Mouse (Mus musculus): ENCODE data around the gene Xpnpep1.

The Xpnpep1 gene

DNA sequence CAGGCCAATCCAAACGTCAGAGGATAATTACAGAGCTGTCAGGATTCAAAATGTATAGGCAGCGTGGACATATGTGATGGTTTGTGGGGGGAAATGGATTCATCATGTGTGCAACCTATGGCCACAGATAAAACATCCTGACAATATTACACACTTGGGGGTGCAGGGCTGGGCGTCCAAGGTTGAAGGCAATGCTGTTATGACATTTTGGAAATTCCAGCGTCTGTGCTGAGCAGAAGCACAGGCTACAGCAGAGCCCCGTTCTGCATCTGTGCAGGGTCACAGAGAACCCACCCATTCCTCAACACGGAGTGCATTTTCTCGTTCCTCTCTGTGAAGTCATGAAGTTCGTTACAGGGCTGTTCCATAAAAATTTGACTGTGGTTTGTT is 25.0 kb upstream of the Xpnpep1 start:
- DNase-seq, result no peak

GRCm38 (mm10) chr19:53064292-53064971 is 24.4 kb upstream of the Xpnpep1 start:
- no peak for DNase-seq

GRCm38 (mm10) chr19:53062046-53062445 is 22.0 kb upstream of the Xpnpep1 start:
- no peak for DNase-seq

- DNase-seq, result no peak
These were observed 19.5 kb upstream of the Xpnpep1 start for GRCm38 (mm10) chr19:53059344-53060111.

GRCm38 (mm10) chr19:53058726-53059334 is 18.8 kb upstream of the Xpnpep1 start:
- DNase-seq, result no peak

DNA sequence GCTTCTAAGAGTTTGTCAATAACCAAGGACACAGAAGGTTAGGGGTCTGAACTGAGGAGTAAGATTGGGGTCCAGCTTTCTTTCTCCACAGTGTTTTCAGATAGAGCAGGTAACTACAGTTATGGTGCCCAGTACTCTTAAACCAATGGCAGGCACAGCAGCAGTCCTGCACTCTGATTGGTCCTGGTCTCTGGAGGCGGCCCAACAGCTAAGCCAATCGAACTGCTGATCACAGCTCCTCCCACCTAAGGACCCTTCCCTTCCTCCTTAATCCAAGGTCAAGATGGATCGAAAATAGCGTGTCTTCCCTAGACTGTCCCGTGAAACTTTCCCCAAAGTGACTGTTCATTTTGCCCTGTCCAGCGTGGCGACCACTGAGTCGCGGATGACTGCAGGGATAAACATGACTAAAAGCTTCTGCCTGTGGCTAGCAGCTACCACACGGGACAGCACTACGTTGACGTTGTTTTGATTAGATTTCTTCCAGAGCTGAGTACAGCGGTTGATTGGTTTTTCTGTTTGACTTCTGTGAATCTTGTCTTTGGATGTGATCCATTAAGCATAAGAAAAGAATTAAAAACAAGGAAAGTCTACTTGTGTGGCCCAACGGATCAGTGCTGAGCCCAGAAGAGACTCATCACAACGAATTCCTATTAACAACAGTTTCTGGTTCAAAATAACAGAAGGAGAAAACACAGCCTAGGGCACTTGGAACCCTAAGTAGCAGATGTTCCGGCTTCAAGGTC is 18.1 kb upstream of the Xpnpep1 start:
- DNase-seq, result no peak

DNA sequence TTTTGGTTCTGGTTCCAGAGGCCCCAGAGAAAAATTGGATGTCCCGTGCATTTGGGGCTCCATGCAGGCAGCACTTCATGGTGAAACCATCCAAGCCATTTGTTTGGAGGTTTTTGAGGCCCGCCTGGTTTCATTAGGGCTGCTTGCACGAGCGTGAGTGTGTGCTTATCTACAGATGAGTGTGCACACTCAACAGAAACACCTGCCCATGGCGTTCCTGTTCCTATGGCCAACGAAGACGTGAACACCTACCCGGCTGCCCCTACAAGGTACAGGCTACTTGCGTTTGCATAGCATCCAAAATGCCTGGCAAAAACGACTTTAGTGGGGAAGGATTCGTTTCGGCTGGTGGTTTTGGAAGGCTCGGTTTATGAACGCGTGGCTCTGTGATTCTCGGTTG is 13.3 kb upstream of the Xpnpep1 start:
- no peak for DNase-seq

GRCm38 (mm10) chr19:53052031-53052670 is 12.1 kb upstream of the Xpnpep1 start:
- DNase-seq, result peak; percentile 52

DNA sequence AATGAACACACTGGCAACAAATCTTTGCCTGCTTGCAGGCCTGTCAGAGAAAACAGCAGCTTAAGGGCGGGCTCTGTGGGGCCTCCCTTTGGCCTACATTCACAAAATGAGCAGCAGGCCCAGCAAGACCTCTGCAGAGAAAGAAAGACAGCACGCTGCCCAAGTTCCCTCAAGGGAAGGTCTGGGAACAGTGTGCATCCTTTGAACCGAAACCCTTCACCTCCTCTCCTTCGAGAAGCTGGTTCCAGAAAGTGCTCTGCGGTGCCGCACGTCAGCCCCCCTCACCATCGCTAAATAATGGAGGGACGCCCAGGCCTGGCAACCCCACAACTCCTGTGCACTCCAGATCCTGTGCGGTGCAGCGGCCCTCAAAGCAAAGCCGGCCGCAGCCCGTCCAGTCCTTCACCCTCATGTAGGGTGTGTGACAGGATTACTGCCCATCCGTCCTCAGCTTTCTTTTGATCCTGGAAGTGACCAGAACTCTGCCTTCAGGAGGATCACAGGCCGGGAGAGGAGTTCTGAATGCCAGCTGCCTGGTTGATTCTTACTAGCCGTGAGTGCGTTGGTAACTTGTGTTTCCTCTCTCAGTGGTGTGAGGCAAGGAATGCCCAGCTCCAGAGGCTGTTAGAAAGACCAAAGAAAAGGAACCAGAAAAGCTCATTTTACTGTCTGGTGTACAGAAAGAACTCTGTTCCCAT is 11.4 kb upstream of the Xpnpep1 start:
- DNase-seq, result no peak

DNA sequence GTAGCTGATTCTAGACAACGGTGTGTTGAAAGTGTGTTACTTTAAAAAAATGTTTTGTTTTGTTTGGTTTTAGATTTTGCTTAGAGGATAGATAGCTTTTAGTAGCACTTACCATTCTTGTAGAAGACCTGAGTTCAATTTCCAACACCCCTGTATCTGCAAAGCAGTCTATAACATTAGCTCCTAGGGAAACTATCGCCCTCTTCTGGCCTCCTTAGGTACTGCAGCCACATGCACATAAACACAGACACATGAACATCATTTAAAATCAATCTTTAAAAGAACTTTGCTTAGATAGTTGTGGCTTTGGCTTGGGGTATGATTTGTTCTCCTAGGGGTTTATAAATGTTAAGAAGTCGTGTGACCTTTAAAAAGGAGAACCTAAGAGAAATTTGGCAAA is 10.1 kb upstream of the Xpnpep1 start:
- DNase-seq, result peak; percentile 45

GRCm38 (mm10) chr19:53047208-53047607 is 7.2 kb upstream of the Xpnpep1 start:
- no peak for DNase-seq

- no peak for DNase-seq
These were observed 3.6 kb upstream of the Xpnpep1 start for GRCm38 (mm10) chr19:53043423-53044125.

DNA sequence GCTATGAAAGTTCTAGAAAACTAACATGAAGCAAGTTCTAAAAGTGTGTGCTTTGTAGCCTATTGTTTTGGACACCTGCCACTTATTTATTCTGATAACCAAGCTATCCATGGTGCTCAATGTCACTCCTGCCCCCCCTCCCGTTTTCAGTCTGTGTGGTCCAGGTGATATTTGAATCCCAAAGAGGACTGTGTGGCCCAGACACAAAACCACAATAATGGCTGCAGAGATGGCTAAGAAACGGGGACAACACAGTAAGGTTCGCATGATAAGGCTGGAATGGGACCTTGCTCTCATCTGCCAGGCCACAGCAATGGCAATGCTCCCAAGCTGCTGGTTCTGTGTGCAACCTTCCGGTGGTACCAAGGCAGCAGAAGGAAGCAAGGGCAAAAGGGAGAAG is 1.6 kb upstream of the Xpnpep1 start:
- no peak for DNase-seq

GRCm38 (mm10) chr19:53041133-53041510 is 1.1 kb upstream of the Xpnpep1 start:
- no peak for DNase-seq

GRCm38 (mm10) chr19:53039090-53039489 is 924 bp downstream of the Xpnpep1 start:
- peak; percentile 43 for DNase-seq

DNA sequence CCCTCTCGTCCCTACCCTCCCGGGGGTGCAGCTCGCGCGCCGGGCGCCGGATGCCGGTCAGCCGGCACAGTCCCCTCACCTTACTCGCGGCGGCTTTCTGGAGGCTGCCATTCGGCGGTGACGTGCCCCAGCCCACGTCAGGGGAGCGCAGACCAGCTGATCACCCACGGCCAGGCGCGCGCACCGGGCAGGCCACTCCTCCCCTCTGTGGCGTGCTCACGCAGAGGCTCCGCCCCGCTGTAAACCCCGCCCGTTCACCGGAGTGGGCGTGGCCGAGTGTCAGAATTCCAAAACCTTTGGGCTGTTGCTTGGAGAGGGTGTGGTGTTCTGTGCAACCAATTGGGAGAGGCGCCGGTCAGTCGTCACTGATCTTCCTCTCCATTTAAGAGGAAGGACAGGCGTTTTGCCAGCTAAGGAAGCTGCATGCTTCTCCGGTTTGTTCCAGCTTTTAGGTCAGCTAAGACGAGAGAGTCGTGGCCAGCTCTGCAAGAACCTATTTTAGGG is 1.5 kb downstream of the Xpnpep1 start:
- peak; percentile 93 for DNase-seq

DNA sequence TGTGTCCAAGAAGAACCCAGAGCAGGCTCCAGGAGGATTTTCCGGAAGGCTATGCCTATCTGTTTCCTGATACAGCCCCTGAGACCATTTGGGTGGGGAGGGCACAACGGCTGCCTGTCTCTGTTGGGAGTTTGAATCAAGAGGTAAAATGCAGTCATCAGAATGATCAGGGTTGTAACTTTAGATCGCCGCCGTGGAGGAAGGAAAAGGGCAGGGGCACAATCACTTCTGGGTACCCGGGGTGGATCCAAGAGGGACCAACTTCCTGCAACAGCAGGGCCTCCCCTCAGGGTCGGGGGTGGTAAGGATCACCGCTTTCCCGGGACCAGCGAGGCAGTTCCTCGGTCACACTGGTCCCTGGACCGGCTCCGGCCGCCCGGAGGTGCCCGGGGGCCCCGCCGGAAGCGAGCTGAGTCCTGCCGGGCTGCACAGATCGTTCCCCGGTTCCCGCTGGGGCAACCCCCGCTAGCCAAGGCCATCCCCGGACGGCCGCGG is 2.0 kb downstream of the Xpnpep1 start:
- no peak for DNase-seq

GRCm38 (mm10) chr19:53033159-53033943 is 6.7 kb downstream of the Xpnpep1 start:
- no peak for DNase-seq

- DNase-seq, result no peak
These were observed 7.4 kb downstream of the Xpnpep1 start for GRCm38 (mm10) chr19:53032647-53033046.

DNA sequence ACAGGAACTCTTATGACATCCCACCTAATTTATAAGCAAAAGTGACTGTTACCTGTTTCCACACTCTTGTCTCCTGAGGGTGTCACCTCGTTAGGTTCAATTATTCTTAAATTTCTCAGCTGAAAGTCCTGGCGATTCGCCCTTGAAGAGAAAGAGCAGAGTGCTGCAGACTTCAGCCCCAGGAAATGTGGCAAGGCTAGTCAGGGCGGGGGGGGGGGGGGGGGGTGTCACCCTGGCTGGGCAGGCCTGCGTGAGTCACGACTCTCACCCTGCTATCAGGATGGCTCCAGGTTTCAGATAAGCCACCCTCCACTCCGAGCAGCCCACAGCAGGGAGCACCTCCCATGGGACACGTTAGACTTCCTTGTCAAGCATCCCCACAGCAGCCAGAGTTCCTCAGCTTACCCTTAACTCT is 8.1 kb downstream of the Xpnpep1 start:
- DNase-seq, result no peak
